Mouse (Mus musculus) heart, postnatal 0 days (tissue): ENCODE results near the gene Olfr979.

Source experiments
- CTCF ChIP-seq: IDR thresholded peaks from 2 replicates; pipeline ENCODE4 v1.5.1; 2016; ENCODE audit warnings: antibody characterized with exemption, control low read depth, low read depth
- EP300 ChIP-seq: IDR thresholded peaks from 2 replicates; pipeline ENCODE4 v1.6.1; 2016; ENCODE audit warnings: antibody characterized with exemption, low read depth

GRCm38 (mm10) chr9:40050138-40050537 lies 46.9 kb upstream of the Olfr979 start:
- TF ChIP-seq CTCF (no peak), EP300 (no peak)
